Mouse (Mus musculus) spleen, postnatal 36 days (tissue): Measurements from ENCODE around the gene Klhl36.
"Not testable (repeated sequence)": the region's sequence is repeated elsewhere in the genome, so short reads cannot be mapped to it uniquely, and the experiment has no call there.

Experiments
- DNase-seq, 2 experiments: peaks; one replicate each; pipeline ENCODE4 v3.0.0; 2022; ENCODE audit warnings: low spot score in 2 of 2, mixed read lengths in 1 of 2

Klhl36 gene

DNA sequence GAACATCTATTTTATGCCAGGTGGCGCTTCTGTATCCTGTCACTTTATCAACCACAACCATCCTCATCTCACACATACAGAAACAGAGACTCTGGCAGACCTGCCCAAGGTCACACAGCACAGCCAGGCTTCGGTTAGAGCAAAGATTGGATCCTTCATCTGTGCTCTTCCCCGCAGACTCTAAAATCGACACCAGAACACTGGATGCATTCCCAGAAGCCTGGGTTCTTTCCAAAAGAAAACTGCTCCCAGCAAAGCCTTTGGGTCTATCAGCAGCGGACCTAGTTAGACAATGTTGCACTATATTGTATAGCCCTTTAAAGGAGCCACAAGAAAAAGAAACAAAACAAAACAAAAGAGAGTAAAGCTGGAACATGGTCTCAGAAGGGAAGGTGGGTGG is 26.8 kb upstream of the Klhl36 start:
- DNase-seq = no peak

DNA sequence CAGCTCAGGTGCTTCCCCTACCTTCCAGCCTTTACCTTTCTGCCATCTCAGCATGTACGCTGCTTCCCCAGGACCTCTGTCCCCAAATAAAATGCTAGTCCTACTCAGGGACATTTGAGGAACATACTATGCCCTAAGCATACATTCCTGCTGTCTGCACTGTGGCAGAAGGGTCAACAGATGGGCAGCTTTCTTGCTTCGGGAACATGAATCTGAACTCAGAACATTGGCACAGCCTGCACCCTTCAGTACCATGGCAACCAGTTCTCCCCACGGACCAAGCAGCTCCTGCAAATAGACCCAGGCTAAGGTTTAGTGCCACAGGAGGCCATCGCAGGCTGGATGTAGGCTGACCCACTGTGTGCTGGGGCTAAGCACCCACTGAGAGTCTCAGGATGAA is 25.2 kb upstream of the Klhl36 start:
- no peak for DNase-seq

DNA sequence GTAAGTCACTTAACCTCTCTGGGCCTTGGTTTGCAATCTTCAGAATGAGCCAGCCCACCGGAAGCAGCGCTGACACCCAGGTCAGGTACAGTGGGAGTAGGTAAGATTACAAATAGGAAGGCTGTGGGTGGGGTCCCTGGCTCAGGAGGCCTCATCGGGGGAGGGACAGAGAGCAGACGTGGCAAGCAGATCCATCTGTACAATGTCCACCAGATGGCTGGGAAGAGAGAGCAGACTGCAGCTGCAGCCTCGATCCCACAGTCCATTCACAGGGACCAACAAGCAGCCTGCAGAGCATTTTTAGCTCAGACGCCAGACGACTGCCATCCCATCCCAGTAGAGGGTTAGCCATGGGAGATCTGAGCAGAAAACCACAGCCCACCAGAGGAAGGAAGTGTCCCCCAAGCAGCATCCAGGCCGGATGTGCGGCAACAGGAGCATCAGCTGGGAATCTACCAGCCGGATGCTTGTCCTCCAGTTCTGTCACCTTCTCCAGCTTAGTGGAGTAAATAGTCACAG is 24.5 kb upstream of the Klhl36 start:
- peak; percentile 36 to 43 for DNase-seq

DNA sequence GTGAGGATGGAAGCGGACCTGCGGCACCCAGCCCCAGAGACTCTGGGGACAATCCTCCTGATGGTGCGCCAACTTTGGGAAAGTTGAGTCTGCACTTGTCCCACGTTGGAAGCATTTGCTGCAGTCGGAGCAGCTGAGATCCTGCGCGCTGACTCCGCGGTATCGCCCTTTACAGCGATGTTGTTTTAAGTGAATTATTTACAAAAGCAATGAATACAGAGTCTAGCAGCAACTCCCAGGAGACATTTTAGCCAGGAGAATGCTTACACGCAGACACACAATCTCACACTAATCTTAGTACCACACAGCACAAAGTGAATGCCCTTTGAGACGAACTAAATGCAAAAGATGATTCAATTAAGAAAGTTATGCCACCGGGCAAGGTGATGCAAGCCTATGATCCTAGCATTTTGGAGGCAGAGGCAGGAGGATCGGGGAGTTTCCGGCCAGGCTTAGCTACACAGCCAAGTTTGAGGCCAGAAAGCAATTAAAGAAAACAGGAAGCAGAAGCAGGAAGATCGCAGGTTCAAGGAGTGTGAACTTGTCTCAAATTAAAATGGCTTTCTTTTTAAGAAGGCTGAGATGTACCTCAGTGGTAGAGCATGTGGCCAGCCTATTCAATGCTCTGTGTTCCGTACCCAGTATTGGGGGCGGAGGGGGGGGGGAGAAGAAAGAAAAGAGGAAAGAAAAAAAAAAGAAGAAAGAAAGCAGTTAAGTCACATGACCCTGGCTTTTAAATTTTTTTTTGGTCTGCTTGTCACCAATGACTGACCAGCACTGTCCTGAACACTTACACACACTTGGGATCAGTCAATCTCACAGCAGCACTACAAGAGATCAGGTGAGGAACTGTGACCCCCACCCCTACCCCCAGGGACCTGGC is 23.7 kb upstream of the Klhl36 start:
- DNase-seq = peak in 1 of 2 experiments; percentile 54

DNA sequence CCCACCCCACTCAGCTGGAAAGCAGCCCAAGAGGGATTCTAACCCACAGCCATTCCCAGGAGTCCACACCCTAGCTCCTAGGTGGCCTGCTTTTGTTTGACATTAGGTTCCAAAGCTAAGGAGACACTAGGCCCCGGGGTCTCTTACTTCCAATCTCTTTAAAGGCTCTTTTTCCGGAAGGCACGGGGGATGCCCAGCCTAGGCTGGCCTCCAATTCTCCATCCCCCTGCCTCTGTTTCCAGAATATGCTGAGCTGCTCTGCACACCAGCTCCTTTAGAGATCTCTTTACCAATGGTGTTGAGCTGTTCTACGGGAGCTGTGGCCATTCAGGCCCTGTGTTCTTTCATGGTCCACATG is 23.1 kb upstream of the Klhl36 start:
- DNase-seq = no peak

DNA sequence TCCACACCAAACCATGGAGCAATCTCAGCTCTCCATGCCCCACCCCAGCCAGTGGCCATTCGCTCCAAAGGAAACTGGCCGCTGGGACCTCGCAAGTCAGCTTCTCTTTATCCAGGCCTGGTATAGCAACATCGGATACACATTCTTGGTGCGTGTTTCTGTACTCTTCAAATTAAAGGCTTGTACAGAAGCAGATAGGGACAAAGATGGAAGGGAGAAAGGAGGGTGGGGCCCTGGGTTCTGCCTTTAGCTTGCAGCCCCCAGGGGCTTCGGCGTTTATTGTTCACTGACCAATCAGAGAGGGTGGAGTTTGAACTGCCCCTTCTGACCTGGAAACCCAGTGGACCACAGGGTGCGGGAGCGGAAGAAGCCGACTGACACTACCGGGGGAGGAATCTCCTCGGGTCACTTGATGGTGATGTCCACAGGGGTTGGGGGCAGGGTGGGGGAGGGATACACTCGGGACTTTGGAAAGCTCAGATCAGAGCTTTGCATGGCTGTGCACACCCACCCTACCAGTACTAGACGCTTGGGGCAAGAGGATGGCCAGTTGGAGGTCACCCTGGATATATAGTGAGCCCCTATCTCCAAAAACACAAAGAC is 22.5 kb upstream of the Klhl36 start:
- DNase-seq = no peak

DNA sequence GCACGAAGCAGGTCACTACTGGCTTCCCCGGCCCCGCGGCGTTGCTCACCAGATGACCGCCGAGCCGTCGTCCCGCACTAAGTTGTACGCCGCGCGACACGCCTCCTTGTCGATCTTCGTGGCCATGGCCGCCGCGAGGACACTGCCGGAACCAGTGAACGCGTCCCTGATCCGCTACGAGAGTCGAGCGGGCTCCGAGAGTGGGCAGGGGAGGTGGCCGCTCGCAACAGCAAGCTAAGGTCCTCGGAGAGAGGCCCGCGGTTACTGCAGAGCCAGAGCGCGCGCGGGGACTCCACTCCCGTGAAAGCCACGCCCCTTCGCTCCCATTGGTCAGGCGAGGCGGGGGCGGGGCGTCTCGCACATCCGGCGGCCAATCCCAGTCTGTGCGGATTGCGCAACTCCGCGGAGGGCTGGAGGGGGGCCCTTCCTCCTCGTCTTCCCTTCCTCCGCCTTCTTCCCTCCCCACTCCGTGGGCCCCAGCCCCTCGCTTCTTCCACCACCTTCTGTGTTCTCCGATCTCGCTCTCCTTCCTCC is 21.7 kb upstream of the Klhl36 start, which contains the start of gene Cotl1:
Gene Cotl1 (minus strand): TSS at position 270 of the 534 bp plus-strand sequence.
- peak; percentile 97 for DNase-seq

DNA sequence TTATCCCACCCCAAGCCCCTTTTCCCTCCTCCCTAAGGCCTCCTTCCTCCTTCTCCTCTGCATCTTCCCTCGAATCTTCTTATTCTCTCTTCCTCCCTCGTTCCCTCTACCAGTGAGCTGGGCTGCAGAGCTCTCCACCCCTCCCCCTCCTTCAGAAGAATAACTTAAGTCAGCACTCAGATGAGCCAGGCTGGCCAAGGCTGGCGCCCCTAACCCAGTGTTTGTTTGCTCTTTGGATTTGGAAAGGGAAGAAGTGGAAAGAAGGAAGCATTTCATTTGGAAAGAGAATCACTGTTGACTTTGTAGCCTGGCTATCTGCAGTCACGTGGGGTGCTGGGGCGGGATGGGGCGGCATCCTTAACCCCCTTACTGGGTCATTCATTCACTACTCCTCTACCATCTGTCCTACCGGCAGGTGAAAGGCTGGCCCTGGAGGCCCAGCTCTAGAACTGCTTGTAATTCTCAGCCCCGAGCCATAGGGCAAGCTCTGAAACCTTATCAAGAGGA is 21.1 kb upstream of the Klhl36 start:
- DNase-seq = no peak

DNA sequence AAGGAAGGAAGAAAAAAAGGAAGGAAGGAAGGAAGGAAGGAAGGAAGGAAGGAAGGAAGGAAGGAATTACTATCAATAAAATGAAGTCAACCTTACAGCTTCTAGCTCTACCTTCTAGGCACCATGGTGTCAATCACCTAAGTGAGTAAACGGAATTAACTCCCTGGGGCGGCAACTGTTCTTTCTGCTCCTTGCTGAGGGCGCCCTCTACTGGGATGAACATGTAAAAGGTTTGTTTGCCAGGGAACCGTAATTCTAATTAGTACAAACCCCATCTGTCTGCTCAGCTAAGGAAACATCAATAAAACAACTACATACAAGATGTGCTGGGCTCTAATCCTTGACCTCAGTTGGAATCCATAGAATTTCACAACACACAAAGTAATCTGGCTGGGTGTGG is 18.6 kb upstream of the Klhl36 start:
- DNase-seq = peak; percentile 82 to 87

DNA sequence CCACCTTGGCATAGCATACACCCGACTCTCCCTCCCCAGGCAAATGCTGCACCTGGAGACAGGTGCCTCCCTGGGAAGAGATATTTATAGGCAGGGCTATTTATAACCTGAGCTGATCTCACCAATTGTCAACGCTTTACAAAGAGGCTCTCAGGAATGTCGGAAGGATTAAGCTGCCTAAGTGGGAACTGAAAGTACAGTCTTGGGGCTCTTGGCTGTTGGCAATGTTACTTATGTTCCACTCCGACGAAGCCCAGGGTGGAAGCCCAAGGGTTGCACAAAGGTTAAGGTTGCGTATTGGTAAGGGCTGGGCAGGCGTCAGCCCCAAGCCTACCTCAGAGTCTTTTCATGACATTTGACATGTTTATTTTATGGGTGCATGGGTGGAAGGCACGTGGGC is 17.5 kb upstream of the Klhl36 start:
- no peak for DNase-seq

DNA sequence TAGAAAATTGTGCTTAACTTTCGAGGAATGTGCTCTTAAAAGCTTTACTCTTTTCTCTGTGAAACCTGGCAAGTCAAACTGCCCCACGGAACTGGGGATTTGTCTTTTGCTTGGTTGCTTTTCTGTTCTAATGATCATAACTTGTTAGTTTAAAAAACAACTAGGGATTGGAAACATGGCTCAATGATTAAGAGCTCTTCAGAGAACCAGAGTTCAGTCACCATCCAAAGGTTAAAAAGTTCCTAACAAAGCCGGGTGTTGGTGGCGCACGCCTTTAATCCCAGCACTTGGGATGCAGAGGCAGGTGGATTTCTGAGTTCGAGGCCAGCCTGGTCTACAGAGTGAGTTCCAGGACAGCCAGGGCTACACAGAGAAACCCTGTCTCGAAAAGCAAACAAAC is 16.3 kb upstream of the Klhl36 start:
- not testable (repeated sequence) for DNase-seq

DNA sequence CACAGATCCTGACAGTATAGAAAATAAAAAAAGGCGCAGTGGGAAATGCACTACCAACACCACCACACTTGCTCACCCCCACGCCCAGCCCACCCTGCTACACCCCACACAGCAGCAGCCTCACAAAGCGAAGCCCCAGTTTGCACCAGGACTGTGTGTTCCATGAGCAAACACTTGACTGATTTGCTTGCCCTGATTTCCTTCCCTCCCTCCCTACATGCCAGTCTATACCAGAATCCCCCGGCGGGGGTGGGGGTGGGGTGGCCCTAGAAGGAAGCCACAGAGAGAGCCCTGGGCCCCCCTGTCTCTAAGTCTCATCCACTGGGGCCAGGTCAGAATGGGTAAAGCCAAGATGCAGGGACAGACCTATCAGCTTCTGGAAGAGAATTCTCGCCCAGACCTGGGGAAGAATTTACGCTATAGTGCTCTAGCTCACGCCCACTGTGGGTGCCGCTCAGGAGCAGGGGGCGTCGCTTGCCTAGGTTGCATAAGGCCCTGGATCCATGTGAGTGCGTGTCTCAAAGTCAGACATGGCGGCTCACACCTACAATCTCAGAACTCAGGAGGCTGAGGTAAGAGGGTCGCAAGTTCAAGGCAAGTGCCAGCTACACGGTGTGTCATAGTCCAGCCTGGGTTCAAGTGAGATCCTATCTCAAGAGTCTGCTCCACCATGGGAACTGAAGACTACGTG is 14.7 kb upstream of the Klhl36 start:
- DNase-seq = no peak

DNA sequence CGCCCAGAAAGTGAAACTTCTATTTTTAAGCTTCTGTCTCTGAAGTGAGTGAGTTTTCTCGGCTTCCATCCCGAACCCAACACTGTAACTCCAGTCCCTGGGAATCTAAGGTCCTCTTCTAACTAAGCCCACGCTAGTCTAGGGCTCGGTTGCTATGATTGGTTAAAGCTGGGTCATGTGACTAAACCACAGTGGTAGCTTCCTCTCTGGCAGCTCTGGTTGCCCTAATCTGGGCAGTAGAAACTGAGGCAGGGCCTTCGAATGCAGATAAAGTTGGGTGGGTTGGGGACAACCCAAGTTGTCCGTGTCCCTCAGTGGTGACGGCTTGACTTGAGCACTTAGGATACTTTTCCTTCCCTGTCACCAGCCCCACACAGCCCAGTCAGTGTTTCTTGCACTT is 8.5 kb upstream of the Klhl36 start:
- DNase-seq = no peak

DNA sequence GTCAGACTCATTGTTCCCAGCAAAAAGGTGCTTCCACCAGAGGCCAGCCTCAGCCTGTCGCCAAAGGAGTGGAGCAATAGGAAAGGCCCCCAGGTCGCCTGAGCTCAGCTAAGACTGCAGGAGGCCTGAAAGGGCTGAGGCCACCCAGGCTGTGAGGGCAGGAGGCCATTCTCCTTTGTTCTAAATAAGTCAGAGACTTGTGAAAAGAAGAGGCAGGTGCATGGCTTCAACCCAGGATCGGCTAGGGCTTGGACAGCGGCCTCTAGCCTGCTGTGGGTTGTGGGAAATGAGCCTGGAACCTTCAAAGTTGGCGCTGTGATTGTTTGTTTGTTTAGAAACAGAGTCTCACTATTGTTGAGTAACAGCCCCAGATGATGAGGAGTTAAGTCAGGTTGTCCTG is 8.0 kb upstream of the Klhl36 start:
- DNase-seq = no peak

DNA sequence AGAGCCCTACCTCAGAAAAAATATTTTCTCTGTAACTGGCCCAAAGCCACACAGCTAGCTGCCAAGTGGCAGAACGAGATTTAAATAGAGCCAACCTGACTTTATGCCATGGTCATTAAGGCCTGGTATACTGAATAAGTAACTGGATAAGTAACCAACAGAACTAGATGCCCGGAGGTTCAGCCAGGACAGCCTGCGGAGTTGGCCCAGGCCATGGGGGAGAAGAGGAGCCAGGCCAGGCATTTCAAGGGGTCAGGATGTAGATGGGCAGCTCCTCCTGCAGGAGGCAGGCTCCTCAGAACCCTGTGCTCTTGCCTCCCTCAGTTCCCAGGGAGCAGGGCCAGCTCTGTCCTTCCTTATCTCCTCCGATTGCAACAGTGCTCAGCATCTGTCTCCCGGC is 6.4 kb upstream of the Klhl36 start:
- DNase-seq = peak in 1 of 2 experiments; percentile 30

DNA sequence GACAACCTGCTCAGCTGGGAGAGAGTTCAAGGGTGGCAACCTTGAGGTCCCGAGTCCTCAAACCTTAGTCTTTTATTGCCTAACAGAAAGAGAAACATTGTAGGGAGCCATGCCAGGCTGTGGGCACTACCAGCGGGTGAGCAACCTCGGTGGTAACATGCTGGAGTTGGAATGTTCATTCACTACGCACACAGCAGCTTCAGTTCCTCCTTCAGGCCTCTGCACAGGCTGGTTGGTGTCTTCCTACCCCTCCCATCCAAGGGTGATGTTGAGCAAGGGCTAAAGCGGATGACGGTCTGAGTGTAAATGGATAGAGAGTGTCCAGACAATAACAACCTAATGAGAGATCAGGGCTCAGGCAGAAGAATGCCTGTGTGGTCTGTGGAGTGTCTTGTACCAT is 4.3 kb upstream of the Klhl36 start:
- DNase-seq = no peak

DNA sequence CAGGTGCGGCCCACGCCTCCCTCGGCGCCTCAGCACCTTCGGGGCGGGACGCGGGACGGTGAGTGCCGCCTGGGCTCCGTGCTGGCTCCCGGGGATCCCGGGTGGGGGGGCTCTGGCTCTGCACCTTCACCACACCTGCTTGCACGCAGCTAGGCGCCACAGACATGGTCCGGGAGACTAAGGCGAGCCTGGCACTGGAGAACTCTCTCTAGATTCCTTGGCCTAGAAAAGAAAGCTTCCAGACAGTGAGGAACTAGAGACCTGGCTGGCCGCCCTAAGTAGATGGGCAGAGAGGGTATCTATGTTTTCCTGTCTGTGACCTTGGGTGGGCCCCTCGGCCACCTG is 296 bp downstream of the Klhl36 start:
- no peak for DNase-seq

DNA sequence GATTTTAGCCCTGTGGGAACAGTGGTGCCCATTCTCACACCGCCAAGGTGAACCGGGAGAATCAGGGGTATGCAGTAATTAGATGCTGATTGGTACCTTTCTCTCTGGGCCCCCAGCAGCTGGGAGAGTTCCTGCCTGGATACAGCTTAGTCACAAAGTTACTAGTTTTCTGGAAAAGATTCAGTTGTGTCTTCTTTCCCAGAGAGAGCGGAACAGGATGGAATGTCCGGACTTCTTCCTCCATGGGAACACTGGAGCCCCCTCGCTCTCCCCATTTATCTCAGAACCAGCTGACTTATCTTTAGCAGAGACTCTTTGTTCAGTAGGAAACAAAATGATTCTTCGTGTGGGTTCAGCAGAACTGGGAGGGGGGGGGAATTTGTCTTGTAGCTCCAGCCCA is 683 bp downstream of the Klhl36 start:
- DNase-seq = no peak

DNA sequence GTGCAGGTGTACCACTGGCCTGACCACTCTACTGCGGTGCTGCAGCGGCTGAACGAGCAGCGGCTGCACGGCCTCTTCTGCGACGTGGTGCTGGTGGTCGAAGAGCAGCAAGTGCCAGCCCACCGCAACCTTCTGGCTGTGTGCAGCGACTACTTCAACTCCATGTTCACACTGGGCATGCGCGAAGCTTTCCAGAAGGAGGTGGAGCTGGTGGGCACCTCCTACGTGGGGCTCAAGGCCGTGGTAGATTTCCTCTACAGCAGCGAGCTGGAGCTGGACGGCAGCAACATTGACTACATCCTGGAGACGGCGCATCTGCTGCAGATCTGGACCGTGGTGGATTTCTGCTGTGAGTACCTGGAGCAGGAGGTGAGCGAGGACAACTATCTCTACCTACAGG is 7.5 kb downstream of the Klhl36 start:
- no peak for DNase-seq

DNA sequence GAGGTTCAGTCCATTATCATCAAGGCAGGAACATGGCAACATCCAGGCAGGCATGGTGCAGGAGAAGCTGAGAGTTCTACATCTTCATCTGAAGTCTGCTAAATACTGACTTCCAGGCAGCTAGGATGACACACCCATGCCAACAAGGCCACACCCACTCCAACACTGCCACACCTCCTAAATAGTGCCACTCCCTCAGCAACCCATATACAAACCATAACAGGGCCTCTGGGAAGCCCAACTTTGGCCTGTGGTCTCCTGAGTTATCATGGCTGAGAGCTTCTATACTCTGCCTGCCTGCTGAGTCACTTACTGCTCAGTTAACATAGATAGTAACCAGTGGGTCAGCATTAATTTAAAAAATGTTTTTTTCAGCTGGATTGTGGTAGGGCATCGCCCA is 11.1 kb downstream of the Klhl36 start:
- DNase-seq = no peak

DNA sequence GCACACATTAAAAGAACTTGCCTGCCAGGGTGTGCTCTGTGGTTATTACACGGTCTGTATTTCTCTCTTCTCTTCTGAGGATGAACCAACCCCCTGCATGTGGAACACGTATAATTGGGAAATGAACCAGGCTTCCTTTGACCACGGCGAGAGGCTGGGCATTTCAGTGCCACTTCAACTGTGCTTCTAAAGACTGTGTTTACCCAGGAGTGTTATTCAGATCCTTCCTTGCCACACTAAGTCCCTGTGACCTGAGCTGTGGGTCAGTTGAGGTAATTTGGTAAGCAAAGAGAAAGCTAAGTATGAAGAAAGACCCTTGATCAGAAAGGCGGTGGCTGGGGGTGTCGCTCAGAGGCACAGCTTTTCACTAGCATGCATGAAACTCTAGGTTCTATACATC is 19.2 kb downstream of the Klhl36 start:
- DNase-seq = no peak

DNA sequence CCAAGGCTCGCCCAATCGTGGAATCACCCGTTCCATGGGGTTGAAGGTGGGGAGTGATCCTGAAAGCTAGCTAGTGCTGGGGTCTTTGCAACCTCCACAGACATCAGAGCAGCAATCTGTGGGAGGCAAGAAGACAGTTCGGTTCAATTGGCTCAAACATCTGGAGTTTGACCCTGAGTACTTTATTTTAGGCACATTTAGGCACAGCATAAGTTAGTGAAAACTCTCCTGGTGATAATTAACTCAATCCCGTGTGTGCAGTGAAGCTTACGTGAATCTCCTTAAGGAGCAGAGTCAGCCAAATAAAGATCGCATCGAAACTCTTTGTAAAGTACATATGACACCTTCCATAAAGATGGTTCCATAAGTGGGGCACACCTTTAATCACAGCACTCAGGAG is 19.9 kb downstream of the Klhl36 start:
- no peak for DNase-seq
